Mouse (Mus musculus) forebrain, embryonic 10.5 days (tissue): ENCODE data around the gene 1500011B03Rik. TPM values are rescaled to one million over a fixed set of nuclear protein-coding genes. Genes with fewer than 3 reads are reported as not detected.
A peak's percentile ranks its signal among the peaks of the same experiment; 100 is the strongest.
"Not testable (repeated sequence)": the region's sequence is repeated elsewhere in the genome, so short reads cannot be mapped to it uniquely, and the experiment has no call there.

Source experiments
- DNase-seq: peaks from one replicate; pipeline ENCODE4 v3.0.0-alpha.2; 2017; ENCODE audit warnings: low spot score; ENCODE audit errors: extremely low spot score
- H3K27ac ChIP-seq: fragments of 300-500 bp; sonication (generic); 2 replicates; pipeline ENCODE4 v1.5.1; 2016; ENCODE audit warnings: mild to moderate bottlenecking
- H3K27me3 ChIP-seq: fragments of 300-500 bp; sonication (generic); 2 replicates; pipeline ENCODE4 v1.6.1; 2016; ENCODE audit warnings: mild to moderate bottlenecking; ENCODE audit not compliant: poor library complexity, severe bottlenecking
- H3K36me3 ChIP-seq: fragments of 300-500 bp; sonication (generic); replicated peaks from 2 replicates; pipeline ENCODE4 v1.6.1; 2016; ENCODE audit warnings: mild to moderate bottlenecking, moderate library complexity
- H3K4me1 ChIP-seq: fragments of 300-500 bp; sonication (generic); 2 replicates; pipeline ENCODE4 v1.6.1; 2016
- H3K4me3 ChIP-seq: fragments of 300-500 bp; sonication (generic); 2 replicates; pipeline ENCODE4 v1.5.1; 2016; ENCODE audit warnings: mild to moderate bottlenecking, moderate library complexity
- H3K9me3 ChIP-seq: fragments of 300-500 bp; sonication (generic); 2 replicates; pipeline ENCODE4 v1.6.1; 2016; ENCODE audit warnings: mild to moderate bottlenecking, moderate library complexity
- WGBS: fragments of 180-500 bp; shearing (Covaris S2); methylation state at CpG from one replicate; pipeline ENCODE4 v1.1.7; 2016; 5-methylcytosine and 5-hydroxymethylcytosine counted together
- polyA plus RNA-seq: library from polyadenylated mRNA; unstranded; fragments of >200 nt; fragmentation: Nextera tagmentation; extraction: Ambion mirVana; gene quantifications from 2 replicates; pipeline ENCODE4 v1.2.1, GENCODE M21; 2016

The 1500011B03Rik gene
- 118 and 119 TPM in 2 replicates for polyA plus RNA-seq

GRCm38 (mm10) chr5:114822796-114823688 is at the start of gene 1500011B03Rik:
TSS of gene 1500011B03Rik (minus strand) at chr5:114823468.
- peak within 1 kb of the TSS; percentile 95 for H3K27ac ChIP-seq
- H3K9me3 ChIP-seq: peaks cover 18% of the 10 kb centered on the region; the same call in 1 of the 2 replicates
- H3K4me1 ChIP-seq: peaks cover 25% of the 10 kb centered on the region
- no peaks in the 10 kb centered on the region for H3K27me3 ChIP-seq
- WGBS: 8% methylated on average over 53 of the region's 53 CpGs
- H3K36me3 ChIP-seq: peaks cover 28% of the 10 kb centered on the region
- DNase-seq: peak; percentile 90
- H3K4me3 ChIP-seq: peak within 1 kb of the TSS; percentile 91

- WGBS: 90% methylated on average over 12 of the region's 12 CpGs
- Histone ChIP-seq H3K4me3 (no peak overlapping the region), H3K9me3 (peaks cover 18% of the 10 kb centered on the region), H3K36me3 (no peaks in the 10 kb centered on the region), H3K4me1 (no peaks in the 10 kb centered on the region), H3K27me3 (no peaks in the 10 kb centered on the region), H3K27ac (no peak overlapping the region)
- DNase-seq: no peak
Measured at GRCm38 (mm10) chr5:114865279-114865678, 42.0 kb upstream of the 1500011B03Rik start.

GRCm38 (mm10) chr5:114864813-114865212 is 41.5 kb upstream of the 1500011B03Rik start:
- Histone ChIP-seq H3K36me3 (no peaks in the 10 kb centered on the region), H3K4me3 (no peak overlapping the region), H3K9me3 (peaks cover 18% of the 10 kb centered on the region), H3K27ac (no peak overlapping the region), H3K27me3 (peaks cover 2% of the 10 kb centered on the region; the same call in 1 of the 2 replicates), H3K4me1 (no peaks in the 10 kb centered on the region)
- 85% methylated on average over 7 of the region's 7 CpGs for WGBS
- DNase-seq: no peak

GRCm38 (mm10) chr5:114861730-114862129 is 38.5 kb upstream of the 1500011B03Rik start:
- H3K9me3 ChIP-seq: no peaks in the 10 kb centered on the region
- WGBS: 86% methylated on average over 6 of the region's 6 CpGs
- no peak overlapping the region for H3K4me3 ChIP-seq
- no peak overlapping the region for H3K27ac ChIP-seq
- peaks cover 26% of the 10 kb centered on the region for H3K27me3 ChIP-seq
- no peaks in the 10 kb centered on the region for H3K36me3 ChIP-seq
- H3K4me1 ChIP-seq: peaks cover 11% of the 10 kb centered on the region
- DNase-seq: no peak

GRCm38 (mm10) chr5:114859253-114859652 is 36.0 kb upstream of the 1500011B03Rik start:
- peaks cover 11% of the 10 kb centered on the region for H3K4me1 ChIP-seq
- peak; percentile 78 for DNase-seq
- H3K4me3 ChIP-seq: peak overlapping the region; percentile 51
- H3K27ac ChIP-seq: peak overlapping the region; percentile 73; the same call in 1 of the 2 replicates
- no peaks in the 10 kb centered on the region for H3K36me3 ChIP-seq
- H3K27me3 ChIP-seq: peaks cover 26% of the 10 kb centered on the region
- no peaks in the 10 kb centered on the region for H3K9me3 ChIP-seq
- 5% methylated on average over 18 of the region's 18 CpGs for WGBS

GRCm38 (mm10) chr5:114858582-114858981 is 35.3 kb upstream of the 1500011B03Rik start, which contains the start of gene Gm9936:
TSS of gene Gm9936 (minus strand) at chr5:114858682.
- H3K27me3 ChIP-seq: peaks cover 26% of the 10 kb centered on the region
- H3K36me3 ChIP-seq: no peaks in the 10 kb centered on the region
- peak within 1 kb of the TSS; percentile 51 for H3K4me3 ChIP-seq
- no peaks in the 10 kb centered on the region for H3K9me3 ChIP-seq
- H3K4me1 ChIP-seq: peaks cover 11% of the 10 kb centered on the region
- WGBS: 90% methylated on average over 12 of the region's 12 CpGs
- peak within 1 kb of the TSS; percentile 73; the same call in 1 of the 2 replicates for H3K27ac ChIP-seq
- no peak for DNase-seq

GRCm38 (mm10) chr5:114853364-114853763 is 30.1 kb upstream of the 1500011B03Rik start, which contains the start of gene 4930519G04Rik:
TSS of gene 4930519G04Rik (plus strand) at chr5:114853664.
- H3K27me3 ChIP-seq: peaks cover 12% of the 10 kb centered on the region
- not testable (repeated sequence) for H3K9me3 ChIP-seq, H3K4me3 ChIP-seq, H3K27ac ChIP-seq, DNase-seq, H3K4me1 ChIP-seq, H3K36me3 ChIP-seq
- WGBS: 74% methylated on average over 3 of the region's 5 CpGs

GRCm38 (mm10) chr5:114851565-114852236 is 28.4 kb upstream of the 1500011B03Rik start:
- WGBS: 89% methylated on average over 20 of the region's 20 CpGs
- Histone ChIP-seq H3K27me3 (no peaks in the 10 kb centered on the region; the same call in 1 of the 2 replicates), H3K4me1 (no peaks in the 10 kb centered on the region), H3K9me3 (no peaks in the 10 kb centered on the region), H3K27ac (no peak overlapping the region), H3K36me3 (no peaks in the 10 kb centered on the region), H3K4me3 (no peak overlapping the region)
- DNase-seq: no peak

GRCm38 (mm10) chr5:114844371-114844770 is 21.1 kb upstream of the 1500011B03Rik start:
- H3K27ac ChIP-seq: peak overlapping the region; percentile 20; the same call in 1 of the 2 replicates
- not testable (repeated sequence) for H3K9me3 ChIP-seq, H3K36me3 ChIP-seq, H3K4me1 ChIP-seq, H3K27me3 ChIP-seq, H3K4me3 ChIP-seq, DNase-seq
- 76% methylated on average over 2 of the region's 2 CpGs for WGBS

GRCm38 (mm10) chr5:114842674-114843073 is 19.4 kb upstream of the 1500011B03Rik start:
- H3K9me3 ChIP-seq: no peaks in the 10 kb centered on the region
- 60% methylated on average over 5 of the region's 5 CpGs for WGBS
- no peak overlapping the region for H3K4me3 ChIP-seq
- no peaks in the 10 kb centered on the region for H3K27me3 ChIP-seq
- H3K36me3 ChIP-seq: no peaks in the 10 kb centered on the region
- no peak overlapping the region for H3K27ac ChIP-seq
- H3K4me1 ChIP-seq: peaks cover 9% of the 10 kb centered on the region
- DNase-seq: no peak

- H3K9me3 ChIP-seq, DNase-seq, H3K4me3 ChIP-seq, H3K27ac ChIP-seq, H3K36me3 ChIP-seq, H3K27me3 ChIP-seq, H3K4me1 ChIP-seq: not testable (repeated sequence)
- WGBS: 69% methylated on average over 3 of the region's 3 CpGs
Measured at GRCm38 (mm10) chr5:114842155-114842554, 18.9 kb upstream of the 1500011B03Rik start.

- WGBS: 74% methylated on average over 5 of the region's 5 CpGs
- not testable (repeated sequence) for H3K36me3 ChIP-seq, DNase-seq, H3K4me3 ChIP-seq, H3K27ac ChIP-seq, H3K9me3 ChIP-seq, H3K27me3 ChIP-seq, H3K4me1 ChIP-seq
Measured at GRCm38 (mm10) chr5:114840481-114840880, 17.2 kb upstream of the 1500011B03Rik start.
